Mouse (Mus musculus): ENCODE results near the gene Ubxn11. TPM values are rescaled to one million over a fixed set of nuclear protein-coding genes. Genes with fewer than 3 reads are reported as not detected.
A peak's percentile ranks its signal among the peaks of the same experiment; 100 is the strongest.

The Ubxn11 gene
- polyA plus RNA-seq, 1 experiment from 2014 or later: 0.88 TPM

DNA sequence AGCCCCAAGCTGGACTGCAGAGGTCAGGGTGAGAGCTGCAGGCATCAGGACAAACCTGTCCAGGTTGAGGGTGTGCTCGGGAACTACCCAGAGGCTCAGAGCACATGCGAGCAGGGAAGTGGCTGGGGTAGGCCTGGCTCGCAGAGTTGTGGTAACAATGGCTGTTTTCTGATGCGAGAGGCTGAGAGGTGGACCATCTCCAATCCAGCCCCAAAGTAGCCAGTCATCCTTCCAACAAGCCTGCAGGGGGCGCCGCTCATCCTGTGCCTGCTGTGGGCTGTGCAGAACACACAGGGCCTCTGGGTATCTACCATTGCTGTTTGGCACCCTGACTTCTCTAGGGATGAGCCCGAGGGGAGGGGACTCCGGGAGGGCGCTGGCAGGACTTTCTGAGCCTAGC, 17.3 kb downstream of the Ubxn11 start:
- DNase-seq (peak; percentile 72), ATAC-seq (0 out of 2 replicates have a peak, but pooled peaks have one; percentile 13)
- Histone ChIP-seq H3K27ac (ENCODE audit: low read depth) (peak overlapping the region; percentile 72), H3K4me2 (ENCODE audit: low read depth, low read length) (no peak overlapping the region), H3K4me1 (ENCODE audit: insufficient read depth) (peaks cover 46% of the 10 kb centered on the region), H3K36me3 (replicated peaks; ENCODE audit: insufficient read depth, low read length) (no peaks in the 10 kb centered on the region), H3K9me3 (ENCODE audit: low read length) (no peaks in the 10 kb centered on the region), H3K4me3 (ENCODE audit: low read depth, low read length) (no peak overlapping the region), H3K27me3 (ENCODE audit: insufficient read depth, low read length) (no peaks in the 10 kb centered on the region), H3K9ac (replicated peaks) (no peak overlapping the region)
- WGBS (ENCODE audit: insufficient replicate concordance): 61% methylated on average over 9 of the region's 9 CpGs
- TF ChIP-seq CTCF (IDR thresholded peaks at IDR 0.05; ENCODE audit: low read depth): peak; percentile 74
- TF ChIP-seq EP300 (IDR thresholded peaks at IDR 0.05; ENCODE audit: low read depth): no peak

DNA sequence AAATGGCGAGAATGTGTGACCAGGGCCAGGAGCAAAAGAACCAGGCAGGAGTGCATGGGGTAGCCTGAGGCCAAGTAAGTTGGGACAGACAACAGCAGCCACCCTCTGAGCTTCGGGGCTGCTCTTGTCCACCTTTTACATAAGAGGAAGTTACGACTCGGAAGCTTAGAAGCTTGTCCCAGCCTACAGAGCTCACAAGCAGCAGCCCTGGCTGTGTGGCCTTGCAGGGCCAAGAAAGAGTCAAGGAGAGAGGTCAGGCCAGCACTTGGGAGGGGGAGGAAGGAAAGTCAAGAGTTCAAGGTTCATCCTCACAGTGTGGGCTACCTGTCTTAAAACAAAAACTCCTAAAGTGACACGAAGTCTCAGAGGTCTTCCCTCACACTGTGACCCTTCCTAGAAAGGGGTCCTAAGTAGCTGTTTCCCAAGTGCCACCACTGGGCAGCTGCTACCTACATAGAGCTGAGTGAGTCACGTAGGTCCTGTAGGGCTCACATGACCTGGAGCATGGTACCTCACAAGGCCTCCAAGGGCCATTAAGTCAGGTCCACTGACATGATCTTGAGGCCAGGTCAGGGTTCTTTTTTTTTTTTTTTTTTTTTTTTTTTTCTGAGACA, 17.9 kb downstream of the Ubxn11 start:
- H3K9ac ChIP-seq (replicated peaks): no peak overlapping the region
- no peak overlapping the region for H3K4me2 ChIP-seq (ENCODE audit: low read depth, low read length)
- WGBS (ENCODE audit: insufficient replicate concordance): 41% methylated on average over 6 of the region's 6 CpGs
- H3K4me1 ChIP-seq (ENCODE audit: insufficient read depth): peaks cover 47% of the 10 kb centered on the region
- H3K27ac ChIP-seq (ENCODE audit: low read depth): peak overlapping the region; percentile 72
- H3K9me3 ChIP-seq (ENCODE audit: low read length): no peaks in the 10 kb centered on the region
- no peak overlapping the region for H3K4me3 ChIP-seq (ENCODE audit: low read depth, low read length)
- ATAC-seq (no peak), DNase-seq (no peak)
- no peak for TF ChIP-seq EP300 (IDR thresholded peaks at IDR 0.05; ENCODE audit: low read depth)
- TF ChIP-seq CTCF (IDR thresholded peaks at IDR 0.05; ENCODE audit: low read depth): no peak
- H3K36me3 ChIP-seq (replicated peaks; ENCODE audit: insufficient read depth, low read length): no peaks in the 10 kb centered on the region
- no peaks in the 10 kb centered on the region for H3K27me3 ChIP-seq (ENCODE audit: insufficient read depth, low read length)

DNA sequence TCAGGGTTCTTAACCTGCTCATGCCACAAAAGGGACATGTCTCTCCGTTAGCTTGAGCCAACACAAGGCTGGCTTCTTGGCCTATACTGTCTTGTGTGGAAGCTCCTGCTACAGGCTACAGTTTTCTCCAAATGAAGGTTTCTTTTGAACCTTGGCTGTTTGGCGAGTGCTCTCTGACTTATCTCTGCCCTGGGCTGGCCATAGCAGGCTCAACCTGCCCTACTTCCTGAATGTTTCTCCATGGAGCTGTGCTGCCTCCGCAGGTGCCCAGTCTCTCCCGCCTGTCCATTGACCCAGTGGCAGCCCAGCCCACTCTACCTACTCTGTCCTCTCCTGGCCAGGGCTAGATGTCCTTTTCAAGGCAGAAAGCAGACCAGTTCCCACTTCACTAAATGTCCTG, 18.5 kb downstream of the Ubxn11 start:
- no peak for TF ChIP-seq CTCF (IDR thresholded peaks at IDR 0.05; ENCODE audit: low read depth)
- no peak for TF ChIP-seq EP300 (IDR thresholded peaks at IDR 0.05; ENCODE audit: low read depth)
- ATAC-seq (no peak), DNase-seq (no peak)
- peak overlapping the region; percentile 25; the same call in 1 of the 2 replicates for H3K27ac ChIP-seq (ENCODE audit: low read depth)
- no peak overlapping the region for H3K4me3 ChIP-seq (ENCODE audit: low read depth, low read length)
- H3K36me3 ChIP-seq (replicated peaks; ENCODE audit: insufficient read depth, low read length): no peaks in the 10 kb centered on the region
- no peaks in the 10 kb centered on the region for H3K27me3 ChIP-seq (ENCODE audit: insufficient read depth, low read length)
- H3K4me1 ChIP-seq (ENCODE audit: insufficient read depth): peaks cover 45% of the 10 kb centered on the region
- 57% methylated on average over 4 of the region's 4 CpGs for WGBS (ENCODE audit: insufficient replicate concordance)
- no peak overlapping the region for H3K9ac ChIP-seq (replicated peaks)
- H3K9me3 ChIP-seq (ENCODE audit: low read length): no peaks in the 10 kb centered on the region
- no peak overlapping the region for H3K4me2 ChIP-seq (ENCODE audit: low read depth, low read length)

DNA sequence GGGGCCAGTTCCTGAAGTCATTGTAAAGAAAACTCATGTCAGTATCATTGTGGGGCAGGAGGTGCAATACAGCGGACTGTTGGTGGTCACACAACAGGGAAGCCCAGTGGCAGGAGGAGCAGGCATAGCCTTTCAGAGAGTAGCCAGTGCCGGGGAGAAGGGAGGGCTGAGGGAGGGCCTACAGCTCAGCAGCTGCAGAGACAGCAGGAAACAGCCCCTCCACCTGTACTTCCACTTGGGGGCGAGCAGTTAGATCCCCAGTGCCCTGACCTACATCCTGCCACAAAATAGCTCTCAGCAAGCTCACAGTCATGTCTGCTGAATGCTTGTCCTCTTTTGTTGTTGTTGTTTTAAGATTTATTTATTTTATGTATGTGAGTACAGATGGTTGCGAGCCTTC, 19.2 kb downstream of the Ubxn11 start:
- WGBS (ENCODE audit: insufficient replicate concordance): 46% methylated on average over 4 of the region's 4 CpGs
- no peak overlapping the region for H3K4me2 ChIP-seq (ENCODE audit: low read depth, low read length)
- DNase-seq (peak; percentile 32), ATAC-seq (no peak)
- TF ChIP-seq CTCF (IDR thresholded peaks at IDR 0.05; ENCODE audit: low read depth) (no peak), EP300 (IDR thresholded peaks at IDR 0.05; ENCODE audit: low read depth) (no peak)
- no peak overlapping the region for H3K4me3 ChIP-seq (ENCODE audit: low read depth, low read length)
- H3K27me3 ChIP-seq (ENCODE audit: insufficient read depth, low read length): no peaks in the 10 kb centered on the region
- H3K4me1 ChIP-seq (ENCODE audit: insufficient read depth): peaks cover 40% of the 10 kb centered on the region
- no peaks in the 10 kb centered on the region; the same call in 1 of the 2 replicates for H3K36me3 ChIP-seq (replicated peaks; ENCODE audit: insufficient read depth, low read length)
- no peaks in the 10 kb centered on the region for H3K9me3 ChIP-seq (ENCODE audit: low read length)
- peak overlapping the region; percentile 60; the same call in 1 of the 2 replicates for H3K27ac ChIP-seq (ENCODE audit: low read depth)
- H3K9ac ChIP-seq (replicated peaks): no peak overlapping the region

DNA sequence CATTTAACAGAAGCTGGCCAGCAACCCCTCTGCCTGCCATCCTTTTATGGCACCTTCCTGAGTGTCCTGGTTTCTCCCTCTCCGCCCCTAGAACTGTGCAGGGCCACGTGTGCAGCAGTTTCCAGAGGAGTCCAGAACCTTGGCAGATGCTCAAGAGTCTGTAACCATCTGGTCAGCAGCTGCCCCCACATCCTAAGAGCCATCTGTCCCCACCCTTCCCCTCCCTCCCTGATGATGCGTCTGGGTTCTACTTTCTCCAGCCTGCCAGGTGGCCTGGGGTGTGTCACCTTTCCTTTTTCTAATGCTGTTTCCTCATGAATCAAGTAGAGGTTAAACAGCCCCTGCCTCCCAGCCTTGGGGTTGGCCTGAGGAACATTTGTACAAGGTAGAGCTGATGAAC, 19.9 kb downstream of the Ubxn11 start:
- DNase-seq (peak; percentile 17), ATAC-seq (no peak)
- H3K36me3 ChIP-seq (replicated peaks; ENCODE audit: insufficient read depth, low read length): no peaks in the 10 kb centered on the region; the same call in 1 of the 2 replicates
- H3K27me3 ChIP-seq (ENCODE audit: insufficient read depth, low read length): no peaks in the 10 kb centered on the region
- TF ChIP-seq EP300 (IDR thresholded peaks at IDR 0.05; ENCODE audit: low read depth) (no peak), CTCF (IDR thresholded peaks at IDR 0.05; ENCODE audit: low read depth) (no peak)
- H3K9ac ChIP-seq (replicated peaks): no peak overlapping the region
- peaks cover 38% of the 10 kb centered on the region for H3K4me1 ChIP-seq (ENCODE audit: insufficient read depth)
- no peak overlapping the region for H3K4me2 ChIP-seq (ENCODE audit: low read depth, low read length)
- H3K9me3 ChIP-seq (ENCODE audit: low read length): no peaks in the 10 kb centered on the region
- peak overlapping the region; percentile 60; the same call in 1 of the 2 replicates for H3K27ac ChIP-seq (ENCODE audit: low read depth)
- no peak overlapping the region for H3K4me3 ChIP-seq (ENCODE audit: low read depth, low read length)
- 60% methylated on average over 3 of the region's 3 CpGs for WGBS (ENCODE audit: insufficient replicate concordance)

DNA sequence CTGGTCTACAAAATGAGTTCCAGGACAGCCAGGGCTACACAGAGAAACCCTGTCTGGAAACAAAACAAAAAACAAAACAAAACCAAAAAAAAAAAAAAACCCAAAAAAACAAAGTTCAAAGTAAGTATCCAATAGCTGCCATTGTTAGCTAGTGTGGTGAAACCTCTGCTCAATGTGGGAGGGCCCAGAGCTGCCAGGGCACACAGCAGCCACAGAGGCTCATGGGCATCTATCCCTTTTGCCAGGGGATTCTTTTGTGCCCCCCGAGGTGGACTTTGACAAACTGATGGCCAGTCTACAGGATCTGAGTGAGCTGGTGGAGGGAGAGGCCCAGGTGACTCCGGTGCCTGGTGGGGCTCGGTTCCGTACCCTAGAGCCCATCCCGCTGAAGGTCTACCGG, 20.8 kb downstream of the Ubxn11 start:
- Histone ChIP-seq H3K27me3 (ENCODE audit: insufficient read depth, low read length) (no peaks in the 10 kb centered on the region), H3K4me1 (ENCODE audit: insufficient read depth) (peaks cover 38% of the 10 kb centered on the region), H3K9ac (replicated peaks) (no peak overlapping the region), H3K4me2 (ENCODE audit: low read depth, low read length) (no peak overlapping the region), H3K36me3 (replicated peaks; ENCODE audit: insufficient read depth, low read length) (no peaks in the 10 kb centered on the region; the same call in 1 of the 2 replicates), H3K4me3 (ENCODE audit: low read depth, low read length) (no peak overlapping the region), H3K9me3 (ENCODE audit: low read length) (no peaks in the 10 kb centered on the region), H3K27ac (ENCODE audit: low read depth) (no peak overlapping the region)
- DNase-seq (peak; percentile 11), ATAC-seq (no peak)
- 90% methylated on average over 6 of the region's 6 CpGs for WGBS (ENCODE audit: insufficient replicate concordance)
- no peak for TF ChIP-seq CTCF (IDR thresholded peaks at IDR 0.05; ENCODE audit: low read depth)
- no peak for TF ChIP-seq EP300 (IDR thresholded peaks at IDR 0.05; ENCODE audit: low read depth)
